Mouse (Mus musculus): ENCODE measurements around the gene Ank3. TPM values are rescaled to one million over a fixed set of nuclear protein-coding genes. Genes with fewer than 3 reads are reported as not detected.
"Not testable (repeated sequence)": the region's sequence is repeated elsewhere in the genome, so short reads cannot be mapped to it uniquely, and the experiment has no call there.

Ank3 gene
- polyA plus RNA-seq, 1 experiment from 2014 or later, result 48.8 TPM

- no peak for TF ChIP-seq CTCF (IDR thresholded peaks at IDR 0.05; ENCODE audit: low read depth)
- Histone ChIP-seq H3K36me3 (ENCODE audit: insufficient read depth, low read length) (no peaks in the 10 kb centered on the region), H3K27me3 (ENCODE audit: insufficient read depth, low read length) (no peaks in the 10 kb centered on the region), H3K9me3 (replicated peaks; ENCODE audit: low read length) (no peaks in the 10 kb centered on the region), H3K9ac (ENCODE audit: low read depth, low read length) (no peak overlapping the region), H3K4me1 (replicated peaks; ENCODE audit: insufficient read depth, low read length) (no peaks in the 10 kb centered on the region), H3K4me3 (replicated peaks; ENCODE audit: low read depth, low read length) (no peak overlapping the region), H3K4me2 (ENCODE audit: low read length) (no peak overlapping the region), H3K27ac (no peak overlapping the region)
- DNase-seq (ENCODE audit: low spot score) (no peak), ATAC-seq (replicated peaks; ENCODE audit: low FRiP score, low read depth) (peak; percentile 71)
- 58% methylated on average over 12 of the region's 12 CpGs for WGBS
Measured at GRCm38 (mm10) chr10:69907795-69908764, 509.5 kb downstream of the Ank3 start.

- Histone ChIP-seq H3K9me3 (replicated peaks; ENCODE audit: low read length) (no peaks in the 10 kb centered on the region), H3K36me3 (ENCODE audit: insufficient read depth, low read length) (no peaks in the 10 kb centered on the region), H3K4me1 (replicated peaks; ENCODE audit: insufficient read depth, low read length) (no peaks in the 10 kb centered on the region), H3K27me3 (ENCODE audit: insufficient read depth, low read length) (no peaks in the 10 kb centered on the region), H3K4me3 (replicated peaks; ENCODE audit: low read depth, low read length) (no peak overlapping the region), H3K9ac (ENCODE audit: low read depth, low read length) (no peak overlapping the region), H3K4me2 (ENCODE audit: low read length) (no peak overlapping the region), H3K27ac (no peak overlapping the region)
- TF ChIP-seq CTCF (IDR thresholded peaks at IDR 0.05; ENCODE audit: low read depth), result no peak
- no peak for DNase-seq (ENCODE audit: low spot score)
- 84% methylated on average over 4 of the region's 4 CpGs for WGBS
- ATAC-seq (replicated peaks; ENCODE audit: low FRiP score, low read depth), result no peak
Measured at GRCm38 (mm10) chr10:69909856-69910255, 511.3 kb downstream of the Ank3 start.

GRCm38 (mm10) chr10:69910304-69910703 lies 511.7 kb downstream of the Ank3 start:
- not testable (repeated sequence) for H3K4me2 ChIP-seq (ENCODE audit: low read length); H3K9me3 ChIP-seq (replicated peaks; ENCODE audit: low read length); ATAC-seq (replicated peaks; ENCODE audit: low FRiP score, low read depth); H3K9ac ChIP-seq (ENCODE audit: low read depth, low read length); H3K27me3 ChIP-seq (ENCODE audit: insufficient read depth, low read length); H3K4me3 ChIP-seq (replicated peaks; ENCODE audit: low read depth, low read length); H3K27ac ChIP-seq; H3K4me1 ChIP-seq (replicated peaks; ENCODE audit: insufficient read depth, low read length); H3K36me3 ChIP-seq (ENCODE audit: insufficient read depth, low read length)
- 31% methylated on average over 5 of the region's 6 CpGs for WGBS
- DNase-seq (ENCODE audit: low spot score), result peak; percentile 58

GRCm38 (mm10) chr10:69910726-69911125 lies 512.2 kb downstream of the Ank3 start:
- H3K4me3 ChIP-seq (replicated peaks; ENCODE audit: low read depth, low read length); H3K4me1 ChIP-seq (replicated peaks; ENCODE audit: insufficient read depth, low read length); H3K9ac ChIP-seq (ENCODE audit: low read depth, low read length); ATAC-seq (replicated peaks; ENCODE audit: low FRiP score, low read depth); H3K27me3 ChIP-seq (ENCODE audit: insufficient read depth, low read length); H3K4me2 ChIP-seq (ENCODE audit: low read length); H3K27ac ChIP-seq; H3K9me3 ChIP-seq (replicated peaks; ENCODE audit: low read length); H3K36me3 ChIP-seq (ENCODE audit: insufficient read depth, low read length); DNase-seq (ENCODE audit: low spot score): not testable (repeated sequence)
- 48% methylated on average over 5 of the region's 7 CpGs for WGBS

GRCm38 (mm10) chr10:69915566-69915965 lies 517.0 kb downstream of the Ank3 start:
- H3K4me3 ChIP-seq (replicated peaks; ENCODE audit: low read depth, low read length), result no peak overlapping the region
- no peaks in the 10 kb centered on the region for H3K36me3 ChIP-seq (ENCODE audit: insufficient read depth, low read length)
- peaks cover 5% of the 10 kb centered on the region; the same call in 1 of the 2 replicates for H3K4me1 ChIP-seq (replicated peaks; ENCODE audit: insufficient read depth, low read length)
- no peak overlapping the region for H3K9ac ChIP-seq (ENCODE audit: low read depth, low read length)
- H3K27me3 ChIP-seq (ENCODE audit: insufficient read depth, low read length), result no peaks in the 10 kb centered on the region
- WGBS, result 84% methylated on average over 3 of the region's 3 CpGs
- no peak overlapping the region for H3K27ac ChIP-seq
- no peak for TF ChIP-seq CTCF (IDR thresholded peaks at IDR 0.05; ENCODE audit: low read depth)
- H3K9me3 ChIP-seq (replicated peaks; ENCODE audit: low read length), result no peaks in the 10 kb centered on the region
- ATAC-seq (replicated peaks; ENCODE audit: low FRiP score, low read depth) (no peak), DNase-seq (ENCODE audit: low spot score) (no peak)
- no peak overlapping the region for H3K4me2 ChIP-seq (ENCODE audit: low read length)

- H3K4me3 ChIP-seq (replicated peaks; ENCODE audit: low read depth, low read length), result no peak overlapping the region
- DNase-seq (ENCODE audit: low spot score) (no peak), ATAC-seq (replicated peaks; ENCODE audit: low FRiP score, low read depth) (peak; percentile 72)
- no peak for TF ChIP-seq CTCF (IDR thresholded peaks at IDR 0.05; ENCODE audit: low read depth)
- no peak overlapping the region for H3K4me2 ChIP-seq (ENCODE audit: low read length)
- H3K27ac ChIP-seq, result peak overlapping the region; percentile 54
- H3K9me3 ChIP-seq (replicated peaks; ENCODE audit: low read length), result no peaks in the 10 kb centered on the region
- no peaks in the 10 kb centered on the region for H3K27me3 ChIP-seq (ENCODE audit: insufficient read depth, low read length)
- no peaks in the 10 kb centered on the region for H3K36me3 ChIP-seq (ENCODE audit: insufficient read depth, low read length)
- H3K9ac ChIP-seq (ENCODE audit: low read depth, low read length), result no peak overlapping the region
- WGBS, result 75% methylated on average over 4 of the region's 4 CpGs
- H3K4me1 ChIP-seq (replicated peaks; ENCODE audit: insufficient read depth, low read length), result peaks cover 5% of the 10 kb centered on the region; the same call in 1 of the 2 replicates
Measured at GRCm38 (mm10) chr10:69916205-69916604, 517.6 kb downstream of the Ank3 start.

All from kidney, postnatal 0 days (tissue).